Mouse (Mus musculus) lung, postnatal 36 days (tissue): ENCODE results near the gene Aig1.

Experiments used
- DNase-seq: peaks from one replicate; pipeline ENCODE4 v3.0.0; 2022; ENCODE audit warnings: mixed read lengths

Gene Aig1

DNA sequence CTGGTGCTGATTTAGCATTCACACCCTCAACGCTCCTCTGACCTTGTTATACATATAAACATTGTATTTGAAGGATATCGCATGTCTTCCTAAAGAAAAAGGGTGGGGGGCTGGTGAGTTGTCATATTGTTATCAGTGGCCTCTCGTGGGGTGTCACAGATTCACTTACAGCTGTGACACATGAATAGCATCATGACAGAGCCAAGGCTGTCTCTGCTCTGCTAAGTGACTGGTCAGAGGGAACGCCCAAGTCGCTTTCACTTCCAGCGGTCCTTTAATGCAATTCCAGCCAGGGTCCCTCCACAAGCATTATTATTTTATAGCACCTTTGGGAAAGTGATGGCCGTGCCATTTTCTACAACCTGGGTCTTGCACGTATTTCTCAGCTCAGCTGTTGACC, 271.3 kb downstream of the Aig1 start:
- no peak for DNase-seq
